In the genomic region with DNA sequence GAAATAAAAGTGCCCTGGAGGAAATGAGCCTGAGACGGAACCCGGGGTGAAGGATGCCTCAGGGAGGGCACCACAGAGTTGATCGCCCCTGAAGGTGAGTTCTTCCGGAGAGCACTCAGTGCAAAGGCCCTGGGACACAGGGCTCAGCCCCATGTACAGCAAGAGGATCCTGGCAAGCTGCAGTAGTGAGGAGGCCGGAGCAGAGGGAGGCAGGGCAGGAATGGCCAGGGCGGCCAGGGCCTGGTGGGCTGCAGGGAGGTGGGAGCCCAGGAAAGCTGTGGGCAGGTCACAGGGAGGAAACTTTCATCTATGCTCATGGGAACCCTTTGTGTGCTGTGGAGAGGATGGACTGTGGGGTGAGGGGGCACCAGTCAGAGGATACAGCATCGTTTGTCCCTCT, we compare ENCODE assay signal across 1 mouse cellular context.
TF ChIP-seq lines count a peak whose summit lies in the region.

No protein-coding gene starts in this region.

TF ChIP-seq in CH12.LX, 34 proteins besides CTCF, POLR2A, EP300 and RAD21:
- TF ChIP-seq USF2 (conservative IDR thresholded peaks at IDR 0.05; ENCODE audit: low read depth, low read length): no peak
- TF ChIP-seq USF1 (IDR thresholded peaks at IDR 0.05; ENCODE audit: low read depth, low read length): no peak
- no peak for TF ChIP-seq IRF4 (IDR thresholded peaks at IDR 0.05; ENCODE audit: low read depth, low read length)
- no peak for TF ChIP-seq CHD1 (IDR thresholded peaks at IDR 0.05; ENCODE audit: low read depth, low read length)
- TF ChIP-seq TBP (conservative IDR thresholded peaks at IDR 0.05; ENCODE audit: low read depth, low read length): no peak
- TF ChIP-seq MAZ (IDR thresholded peaks at IDR 0.05; ENCODE audit: low read depth, low read length): no peak
- TF ChIP-seq HCFC1 (IDR thresholded peaks at IDR 0.05; ENCODE audit: low read depth, low read length): no peak
- TF ChIP-seq JUN (IDR thresholded peaks at IDR 0.05; ENCODE audit: insufficient read depth, low read depth, low read length): no peak
- no peak for TF ChIP-seq ELF1 (IDR thresholded peaks at IDR 0.05; ENCODE audit: low read depth, low read length)
- no peak for TF ChIP-seq ZMIZ1 (IDR thresholded peaks at IDR 0.05; ENCODE audit: low read depth, low read length)
- no peak for TF ChIP-seq MEF2A (IDR thresholded peaks at IDR 0.05; ENCODE audit: borderline replicate concordance, low read depth, low read length)
- TF ChIP-seq MYC (IDR thresholded peaks at IDR 0.05; ENCODE audit: low read depth, low read length): no peak
- no peak for TF ChIP-seq JUND (conservative IDR thresholded peaks at IDR 0.05; ENCODE audit: low read depth, low read length)
- TF ChIP-seq NRF1 (IDR thresholded peaks at IDR 0.05; ENCODE audit: low read depth, low read length): no peak
- no peak for TF ChIP-seq CHD2 (IDR thresholded peaks at IDR 0.05; ENCODE audit: low read length)
- TF ChIP-seq MAFK (IDR thresholded peaks at IDR 0.05; ENCODE audit: insufficient replicate concordance, low read length): no peak
- no peak for TF ChIP-seq NELFE (IDR thresholded peaks at IDR 0.05; ENCODE audit: low read depth, low read length)
- no peak for TF ChIP-seq MAX (IDR thresholded peaks at IDR 0.05; ENCODE audit: low read length)
- TF ChIP-seq BHLHE40 (IDR thresholded peaks at IDR 0.05; ENCODE audit: low read depth, low read length): no peak
- TF ChIP-seq GABPA (IDR thresholded peaks at IDR 0.05; ENCODE audit: insufficient replicate concordance, low read depth, low read length): no peak
